Mouse (Mus musculus) forebrain, embryonic 14.5 days (tissue): Measurements from ENCODE around the gene Aldh3b3. TPM values are rescaled to one million over a fixed set of nuclear protein-coding genes. Genes with fewer than 3 reads are reported as not detected.

Experiments
- ATAC-seq: fragments of 200-750 bp; cut with Nextera tagmentation; 2 replicates; pipeline ENCODE4 v1.8.0; 2017; ENCODE audit warnings: mild to moderate bottlenecking, moderate library complexity
- DNase-seq: peaks from one replicate; pipeline ENCODE4 v3.0.0-alpha.2; 2015; ENCODE audit warnings: low spot score
- H3K27ac ChIP-seq: fragments of 300-500 bp; sonication (generic); 2 replicates; pipeline ENCODE4 v1.5.1; 2014; ENCODE audit warnings: low read depth, mild to moderate bottlenecking, control low read depth, low read length, moderate library complexity
- H3K27me3 ChIP-seq: fragments of 300-500 bp; sonication (generic); replicated peaks from 2 replicates; pipeline ENCODE4 v1.6.1; 2014; ENCODE audit warnings: low read length, control low read depth, mixed read lengths; ENCODE audit not compliant: control insufficient read depth, insufficient read depth
- H3K36me3 ChIP-seq: fragments of 300-500 bp; sonication (generic); 2 replicates; pipeline ENCODE4 v1.6.1; 2014; ENCODE audit warnings: low read length, control low read depth; ENCODE audit not compliant: control insufficient read depth, insufficient read depth
- H3K4me1 ChIP-seq: fragments of 300-500 bp; sonication (generic); 2 replicates; pipeline ENCODE4 v1.6.1; 2014; ENCODE audit warnings: antibody characterized with exemption, low read length, control low read depth; ENCODE audit not compliant: control insufficient read depth, insufficient read depth
- H3K4me2 ChIP-seq: fragments of 300-500 bp; sonication (generic); 2 replicates; pipeline ENCODE4 v1.6.1; 2014; ENCODE audit warnings: mild to moderate bottlenecking, control low read depth, low read length
- H3K4me3 ChIP-seq: fragments of 300-500 bp; sonication (generic); 2 replicates; pipeline ENCODE4 v1.5.1; 2014; ENCODE audit warnings: low read depth, low read length, control low read depth
- H3K9ac ChIP-seq: fragments of 300-500 bp; sonication (generic); 2 replicates; pipeline ENCODE4 v1.6.1; 2014; ENCODE audit warnings: mild to moderate bottlenecking, low read length, control low read depth, moderate library complexity
- H3K9me3 ChIP-seq: fragments of 300-500 bp; sonication (generic); replicated peaks from 2 replicates; pipeline ENCODE4 v1.6.1; 2016; ENCODE audit warnings: low read length, control low read depth, mixed read lengths; ENCODE audit not compliant: control insufficient read depth
- WGBS: fragments of 180-500 bp; shearing (Covaris S2); extraction: QIAGEN DNeasy Blood & Tissue Kit; methylation state at CpG from one replicate; pipeline ENCODE4 v1.1.7; 2014; 5-methylcytosine and 5-hydroxymethylcytosine counted together
- polyA plus RNA-seq: library from polyadenylated mRNA; unstranded; fragments of >200 nt; fragmentation: Nextera tagmentation; extraction: Ambion mirVana; gene quantifications from 2 replicates; pipeline ENCODE4 v1.2.1, GENCODE M21; 2014

The Aldh3b3 gene
- polyA plus RNA-seq, 1 experiment from 2014 or later: not detected

DNA sequence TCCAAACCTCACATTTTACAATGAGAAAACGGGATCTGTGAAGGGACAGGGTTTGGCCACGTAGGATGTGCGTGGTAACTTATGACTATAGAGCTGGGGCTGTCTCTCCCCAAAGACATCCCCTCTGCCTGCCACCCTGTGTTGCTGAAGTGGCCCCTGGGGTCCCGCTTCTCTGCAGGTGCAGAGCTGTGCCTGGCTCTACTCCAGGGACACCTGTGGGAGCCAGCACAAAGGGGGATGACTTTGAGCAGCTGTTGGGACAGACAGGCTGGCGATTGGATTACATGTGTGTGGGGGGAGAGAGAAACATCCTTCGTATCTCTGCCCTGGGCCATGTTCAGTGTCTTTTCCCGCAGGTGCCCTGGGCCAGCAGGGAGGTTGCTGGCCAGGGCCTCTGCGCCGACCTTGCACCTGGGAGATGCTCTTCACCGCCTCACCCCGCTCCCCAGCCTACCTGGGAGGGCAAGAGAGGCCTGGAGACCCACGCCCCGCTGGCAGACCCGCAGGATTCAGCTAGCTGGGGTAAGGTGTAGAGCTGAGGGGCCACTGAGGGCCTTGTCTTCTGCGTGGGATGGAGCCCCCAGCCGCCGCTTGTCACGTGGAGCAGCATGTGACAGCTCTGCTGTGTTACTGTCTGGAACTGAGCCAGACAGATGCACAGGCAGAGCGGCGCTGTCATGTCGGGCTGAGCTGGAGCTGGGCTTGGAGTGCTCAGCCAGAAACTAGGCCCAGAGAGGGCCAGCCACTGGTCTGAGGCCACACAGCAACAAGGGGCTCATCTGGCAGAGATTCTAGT, 28.0 kb upstream of the Aldh3b3 start:
- peak; percentile 30 for DNase-seq
- WGBS: 70% methylated on average over 21 of the region's 21 CpGs
- H3K4me2 ChIP-seq: no peak overlapping the region
- peaks cover 4% of the 10 kb centered on the region; the same call in 1 of the 2 replicates for H3K4me1 ChIP-seq
- no peaks in the 10 kb centered on the region for H3K36me3 ChIP-seq
- ATAC-seq: peak; percentile 37; the same call in 1 of the 2 replicates
- peak overlapping the region; percentile 36; the same call in 1 of the 2 replicates for H3K27ac ChIP-seq
- H3K9ac ChIP-seq: no peak overlapping the region
- no peaks in the 10 kb centered on the region for H3K27me3 ChIP-seq
- H3K4me3 ChIP-seq: no peak overlapping the region
- no peaks in the 10 kb centered on the region for H3K9me3 ChIP-seq

DNA sequence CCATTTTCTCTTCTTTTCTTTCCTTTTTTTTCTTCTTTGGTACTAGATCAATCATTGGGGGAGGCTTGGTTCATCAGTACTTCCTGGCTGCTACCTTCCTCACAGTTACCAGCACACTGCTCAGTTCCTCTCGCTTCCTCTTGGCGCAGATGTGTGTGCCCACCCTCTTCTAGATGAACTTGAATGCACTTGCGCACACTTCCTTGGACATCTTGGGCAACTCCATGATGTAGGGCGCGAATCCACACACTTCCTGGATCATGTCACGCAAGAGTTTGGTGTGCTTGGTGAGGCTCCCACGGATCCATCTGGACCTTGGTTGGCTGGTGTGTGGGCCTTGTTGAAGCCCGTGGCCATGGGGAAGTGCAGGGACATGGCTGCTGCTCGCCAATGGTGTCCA, 26.7 kb upstream of the Aldh3b3 start:
- no peak overlapping the region for H3K9ac ChIP-seq
- ATAC-seq (no peak), DNase-seq (no peak)
- WGBS: 89% methylated on average over 9 of the region's 9 CpGs
- 0 out of 2 replicates have a peak, but pooled peaks cover 2% of the 10 kb centered on the region for H3K27me3 ChIP-seq
- H3K9me3 ChIP-seq: no peaks in the 10 kb centered on the region
- no peaks in the 10 kb centered on the region for H3K36me3 ChIP-seq
- no peak overlapping the region for H3K4me2 ChIP-seq
- H3K4me1 ChIP-seq: peaks cover 9% of the 10 kb centered on the region; the same call in 1 of the 2 replicates
- H3K27ac ChIP-seq: no peak overlapping the region
- no peak overlapping the region for H3K4me3 ChIP-seq

DNA sequence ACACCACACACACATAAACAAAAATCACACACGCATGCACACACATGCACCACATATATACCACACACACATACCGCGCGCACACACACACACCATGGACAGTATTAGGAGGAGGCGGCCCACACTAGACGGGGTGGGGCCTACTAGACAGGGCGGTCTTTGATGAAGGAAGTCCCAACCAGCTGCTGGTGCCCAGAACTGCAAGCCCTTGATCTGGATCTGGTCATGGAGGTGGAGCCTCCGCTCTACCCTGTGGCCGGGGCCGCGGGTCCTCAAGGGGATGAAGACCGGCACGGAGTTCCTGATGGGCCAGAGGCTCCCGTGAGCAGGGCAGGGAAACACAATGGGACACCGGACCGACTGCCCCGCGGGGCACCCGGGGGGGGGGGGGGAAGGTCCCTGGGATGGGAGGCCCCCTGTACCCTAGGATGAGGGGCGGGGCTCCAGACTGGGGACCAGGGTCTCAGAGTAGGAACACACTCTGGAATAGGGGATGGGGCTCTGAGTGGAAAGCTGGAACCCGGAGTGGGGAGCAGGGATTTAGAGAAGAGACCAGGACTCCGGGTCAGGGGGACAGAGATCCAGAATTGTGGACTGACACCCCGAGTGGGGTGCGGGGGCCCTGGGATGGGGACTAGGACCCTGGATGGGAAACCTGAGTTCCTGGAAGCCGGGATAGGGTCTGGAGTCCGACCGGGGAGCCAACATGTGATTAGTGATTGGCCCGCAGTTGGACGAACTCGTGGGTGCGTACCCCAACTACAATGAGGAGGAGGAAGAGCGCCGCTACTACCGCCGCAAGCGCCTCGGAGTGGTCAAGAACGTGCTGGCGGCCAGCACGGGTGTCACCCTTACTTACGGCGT, 23.2 kb upstream of the Aldh3b3 start, which contains the start of gene Unc93b1:
Gene Unc93b1, plus strand, starts transcription at position 155 of the 864 bp plus-strand sequence.
- peak; percentile 36 for DNase-seq
- H3K27me3 ChIP-seq: 0 out of 2 replicates have a peak, but pooled peaks cover 2% of the 10 kb centered on the region
- ATAC-seq: peak; percentile 62; the same call in 1 of the 2 replicates

DNA sequence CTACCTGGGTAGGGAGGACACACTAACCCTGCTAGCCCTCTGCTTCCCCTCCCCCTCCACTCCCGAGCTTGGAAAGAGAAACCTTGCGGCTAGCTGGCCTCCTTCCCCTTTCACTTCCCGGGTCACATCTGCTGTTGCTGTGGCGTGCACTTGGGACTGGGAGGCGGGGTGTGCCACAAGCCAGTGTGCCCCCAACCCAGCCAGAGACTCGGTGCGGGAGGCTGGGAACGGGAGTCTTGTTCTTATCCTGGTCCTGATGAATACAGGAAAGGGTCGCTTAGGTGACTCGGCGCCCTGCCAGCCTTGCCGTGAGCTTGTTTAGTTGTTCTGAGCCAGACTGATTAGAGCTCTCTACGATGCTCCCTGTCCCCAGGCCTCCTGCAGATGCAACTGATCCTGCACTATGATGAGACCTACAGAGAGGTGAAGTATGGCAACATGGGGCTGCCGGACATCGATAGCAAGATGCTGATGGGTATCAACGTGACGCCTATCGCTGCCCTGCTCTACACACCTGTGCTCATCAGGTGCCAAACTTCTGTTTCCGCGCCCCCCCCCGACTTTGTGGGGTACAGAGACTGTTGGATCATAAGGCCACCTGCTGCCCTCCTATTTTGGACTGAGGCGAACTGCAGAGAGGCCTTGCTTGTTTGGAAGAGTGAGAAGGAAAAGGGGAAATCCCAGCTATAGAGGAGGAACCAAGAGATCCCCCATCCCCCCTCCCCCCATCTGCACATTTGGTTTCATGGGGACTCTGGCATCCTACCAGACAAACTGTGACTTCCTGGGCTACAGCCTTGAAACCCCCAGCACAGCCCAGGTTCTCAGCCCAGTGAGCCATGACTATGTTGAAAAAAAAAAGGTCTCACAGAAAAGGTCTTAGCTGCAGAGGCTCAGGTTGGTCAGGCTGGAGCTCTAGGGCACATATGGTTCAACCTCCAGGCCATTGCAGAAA, 22.3 kb upstream of the Aldh3b3 start:
- Histone ChIP-seq H3K4me3 (peak overlapping the region; percentile 35), H3K36me3 (no peaks in the 10 kb centered on the region), H3K27me3 (0 out of 2 replicates have a peak, but pooled peaks cover 2% of the 10 kb centered on the region), H3K4me2 (peak overlapping the region; percentile 62), H3K4me1 (peaks cover 6% of the 10 kb centered on the region; the same call in 1 of the 2 replicates), H3K27ac (no peak overlapping the region), H3K9me3 (no peaks in the 10 kb centered on the region), H3K9ac (peak overlapping the region; percentile 10; the same call in 1 of the 2 replicates)
- DNase-seq: peak; percentile 39
- ATAC-seq: no peak
- 7% methylated on average over 20 of the region's 22 CpGs for WGBS

More for the DNA sequence above, 23.2 kb upstream of the Aldh3b3 start, which contains the start of gene Unc93b1:
- peak within 1 kb of the TSS; percentile 10; the same call in 1 of the 2 replicates for H3K9ac ChIP-seq
- no peak within 1 kb of the TSS for H3K27ac ChIP-seq
- no peaks in the 10 kb centered on the region for H3K9me3 ChIP-seq
- 7% methylated on average over 39 of the region's 42 CpGs for WGBS
- peak within 1 kb of the TSS; percentile 35 for H3K4me3 ChIP-seq
- H3K4me2 ChIP-seq: peak within 1 kb of the TSS; percentile 62
- H3K4me1 ChIP-seq: peaks cover 6% of the 10 kb centered on the region; the same call in 1 of the 2 replicates
- no peaks in the 10 kb centered on the region for H3K36me3 ChIP-seq

DNA sequence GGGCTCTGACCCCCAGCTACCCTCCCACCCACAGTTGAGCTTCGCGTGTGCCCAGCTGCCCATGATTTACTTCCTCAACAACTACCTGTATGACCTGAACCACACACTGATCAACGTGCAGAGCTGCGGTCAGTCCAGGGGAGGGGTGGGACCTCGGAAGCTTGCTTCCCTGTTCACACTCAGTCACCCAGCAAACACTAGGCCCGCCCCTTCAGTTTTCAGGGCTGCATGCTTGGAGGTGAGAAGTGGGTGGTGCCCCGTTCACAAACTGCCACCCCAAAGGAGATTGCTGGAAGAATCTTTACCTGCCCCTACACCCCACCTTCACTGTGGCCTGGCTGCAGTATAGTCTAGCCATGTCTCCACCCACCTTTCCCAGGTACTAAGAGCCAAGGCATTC, 16.1 kb upstream of the Aldh3b3 start:
- Histone ChIP-seq H3K4me3 (no peak overlapping the region), H3K9me3 (no peaks in the 10 kb centered on the region), H3K27ac (no peak overlapping the region), H3K36me3 (no peaks in the 10 kb centered on the region), H3K4me2 (no peak overlapping the region), H3K27me3 (no peaks in the 10 kb centered on the region), H3K4me1 (no peaks in the 10 kb centered on the region), H3K9ac (no peak overlapping the region)
- no peak for ATAC-seq
- DNase-seq: no peak
- 86% methylated on average over 7 of the region's 7 CpGs for WGBS

DNA sequence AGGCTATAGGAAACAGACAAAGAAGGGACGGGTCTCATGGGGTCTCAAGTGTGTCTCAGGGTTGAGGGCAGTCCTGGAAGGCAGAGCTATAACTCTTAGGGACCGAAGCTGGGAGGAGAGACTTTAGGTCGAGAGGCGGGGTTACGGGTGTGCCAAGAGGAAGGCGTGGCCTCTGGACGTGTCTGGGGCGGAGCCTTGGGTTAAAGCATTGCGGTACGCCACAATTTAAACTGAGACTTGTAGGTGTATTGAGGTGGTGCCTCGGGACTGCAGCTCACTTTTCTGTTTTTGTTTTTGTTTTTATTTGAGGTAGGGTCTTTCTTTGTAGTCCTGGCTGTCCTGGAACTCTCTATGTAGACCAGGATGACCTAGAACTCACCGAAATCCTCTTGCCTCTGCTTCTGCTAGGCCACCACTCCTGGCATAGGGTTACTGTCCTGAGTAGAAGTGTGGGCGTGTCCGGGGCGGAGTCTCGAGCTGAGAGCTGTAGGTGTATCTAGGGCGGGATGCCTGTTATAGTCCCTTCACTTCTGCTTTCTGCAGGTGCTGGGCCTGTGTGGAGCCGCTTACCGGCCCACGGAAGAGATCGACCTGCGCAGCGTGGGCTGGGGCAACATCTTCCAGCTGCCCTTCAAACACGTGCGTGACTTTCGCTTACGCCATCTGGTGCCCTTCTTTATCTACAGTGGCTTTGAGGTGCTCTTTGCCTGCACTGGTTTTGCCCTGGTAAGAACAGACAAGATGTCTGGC, 15.3 kb upstream of the Aldh3b3 start:
- WGBS: 23% methylated on average over 27 of the region's 27 CpGs
- H3K4me2 ChIP-seq: no peak overlapping the region

DNA sequence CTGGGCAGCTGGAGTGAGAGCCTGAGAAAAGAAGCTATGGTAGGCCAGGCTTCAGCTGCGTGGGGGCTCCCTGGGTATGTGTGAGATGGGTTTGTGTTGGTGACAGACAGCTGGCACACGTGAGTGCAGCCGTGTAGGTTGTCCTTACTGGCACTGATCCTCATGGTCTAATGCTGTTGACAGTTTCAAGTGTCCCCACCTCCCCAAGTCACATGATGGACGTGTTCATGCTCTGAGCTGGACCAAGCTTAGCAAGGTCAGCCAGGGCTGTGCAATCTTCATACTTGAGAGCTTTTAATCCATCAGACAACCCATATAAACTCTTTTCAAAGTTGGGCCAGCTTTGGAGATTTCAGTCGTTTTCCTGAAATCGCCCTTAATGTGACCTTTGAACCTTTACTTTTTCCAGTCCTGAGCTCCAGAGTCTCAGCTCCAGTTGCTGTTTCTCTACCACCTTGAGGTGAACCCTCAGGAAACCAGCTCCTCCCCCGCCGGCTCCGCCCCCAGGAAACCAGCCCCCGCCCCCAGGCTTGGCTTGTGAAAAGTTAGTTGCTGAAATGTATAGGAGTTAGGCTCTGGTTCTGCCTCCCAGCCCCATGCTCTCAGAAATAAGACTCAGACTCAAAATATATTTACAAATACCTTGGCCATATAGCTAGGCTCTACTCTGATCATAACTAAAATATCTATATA, 12.4 kb upstream of the Aldh3b3 start:
- WGBS: 33% methylated on average over 10 of the region's 10 CpGs
- ATAC-seq: no peak

More for the DNA sequence above, 15.3 kb upstream of the Aldh3b3 start:
- H3K9me3 ChIP-seq: no peaks in the 10 kb centered on the region
- DNase-seq: no peak
- H3K36me3 ChIP-seq: no peaks in the 10 kb centered on the region
- ATAC-seq: no peak
- no peaks in the 10 kb centered on the region for H3K4me1 ChIP-seq
- H3K27ac ChIP-seq: no peak overlapping the region
- no peak overlapping the region for H3K4me3 ChIP-seq
- H3K27me3 ChIP-seq: no peaks in the 10 kb centered on the region
- no peak overlapping the region for H3K9ac ChIP-seq

More for the DNA sequence above, 12.4 kb upstream of the Aldh3b3 start:
- Histone ChIP-seq H3K27ac (no peak overlapping the region), H3K4me3 (no peak overlapping the region), H3K9ac (no peak overlapping the region), H3K4me1 (no peaks in the 10 kb centered on the region), H3K4me2 (no peak overlapping the region), H3K27me3 (no peaks in the 10 kb centered on the region), H3K36me3 (no peaks in the 10 kb centered on the region), H3K9me3 (no peaks in the 10 kb centered on the region)
- no peak for DNase-seq
